Mouse (Mus musculus): ENCODE results near the gene Nfkbil1. TPM values are rescaled to one million over a fixed set of nuclear protein-coding genes. Genes with fewer than 3 reads are reported as not detected.

Nfkbil1 gene
- polyA plus RNA-seq, 1 experiment from 2014 or later = 11.0 TPM

DNA sequence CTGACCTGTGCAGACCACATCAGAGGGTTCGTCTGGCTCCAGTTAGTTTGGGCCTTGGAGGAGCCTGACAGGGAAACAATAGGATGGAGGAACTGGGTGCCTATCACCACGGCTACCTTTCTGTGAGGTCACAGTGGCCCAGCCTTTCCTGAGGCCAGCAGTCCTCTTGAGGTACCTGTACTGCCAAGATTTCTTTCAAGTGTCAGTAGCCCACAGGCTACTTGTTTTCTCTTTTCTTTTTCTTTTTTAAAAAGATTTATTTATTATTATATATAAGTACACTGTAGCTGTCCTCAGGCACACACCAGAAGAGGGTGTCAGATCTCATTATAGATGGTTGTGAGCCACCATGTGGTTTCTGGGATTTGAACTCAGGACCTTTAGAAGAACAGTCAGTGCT is 59.6 kb downstream of the Nfkbil1 start, which contains the start of gene Aif1:
Gene Aif1, minus strand, starts transcription at position 101 of the 400 bp plus-strand sequence.
- H3K27ac ChIP-seq = no peak within 1 kb of the TSS
- no peak within 1 kb of the TSS for H3K4me2 ChIP-seq (replicated peaks)
- H3K9ac ChIP-seq = no peak within 1 kb of the TSS
- no peaks in the 10 kb centered on the region for H3K9me3 ChIP-seq
- H3K27me3 ChIP-seq (replicated peaks) = no peaks in the 10 kb centered on the region
- H3K36me3 ChIP-seq = no peaks in the 10 kb centered on the region
- H3K4me3 ChIP-seq (replicated peaks) = no peak within 1 kb of the TSS
- 55% methylated on average over 2 of the region's 2 CpGs for WGBS
- 0 out of 2 replicates have a peak, but pooled peaks cover 2% of the 10 kb centered on the region for H3K4me1 ChIP-seq (replicated peaks)
- ATAC-seq = no peak

GRCm38 (mm10) chr17:35175382-35175781 is 60.2 kb downstream of the Nfkbil1 start:
- H3K4me3 ChIP-seq (replicated peaks) = no peak overlapping the region
- ATAC-seq = no peak
- WGBS = 76% methylated on average over 6 of the region's 6 CpGs

GRCm38 (mm10) chr17:35174201-35174977 is 61.2 kb downstream of the Nfkbil1 start:
- H3K9me3 ChIP-seq = no peaks in the 10 kb centered on the region
- H3K4me3 ChIP-seq (replicated peaks) = no peak overlapping the region
- no peak for ATAC-seq
- WGBS = 56% methylated on average over 8 of the region's 8 CpGs
- H3K4me2 ChIP-seq (replicated peaks) = no peak overlapping the region
- H3K27me3 ChIP-seq (replicated peaks) = no peaks in the 10 kb centered on the region
- 0 out of 2 replicates have a peak, but pooled peaks cover 2% of the 10 kb centered on the region for H3K4me1 ChIP-seq (replicated peaks)
- no peaks in the 10 kb centered on the region for H3K36me3 ChIP-seq
- no peak overlapping the region for H3K9ac ChIP-seq
- no peak overlapping the region for H3K27ac ChIP-seq

More at GRCm38 (mm10) chr17:35175382-35175781, 60.2 kb downstream of the Nfkbil1 start:
- H3K9me3 ChIP-seq = no peaks in the 10 kb centered on the region
- H3K4me2 ChIP-seq (replicated peaks) = no peak overlapping the region
- no peaks in the 10 kb centered on the region for H3K27me3 ChIP-seq (replicated peaks)
- no peak overlapping the region for H3K9ac ChIP-seq
- no peaks in the 10 kb centered on the region for H3K36me3 ChIP-seq
- no peak overlapping the region for H3K27ac ChIP-seq
- H3K4me1 ChIP-seq (replicated peaks) = 0 out of 2 replicates have a peak, but pooled peaks cover 2% of the 10 kb centered on the region

DNA sequence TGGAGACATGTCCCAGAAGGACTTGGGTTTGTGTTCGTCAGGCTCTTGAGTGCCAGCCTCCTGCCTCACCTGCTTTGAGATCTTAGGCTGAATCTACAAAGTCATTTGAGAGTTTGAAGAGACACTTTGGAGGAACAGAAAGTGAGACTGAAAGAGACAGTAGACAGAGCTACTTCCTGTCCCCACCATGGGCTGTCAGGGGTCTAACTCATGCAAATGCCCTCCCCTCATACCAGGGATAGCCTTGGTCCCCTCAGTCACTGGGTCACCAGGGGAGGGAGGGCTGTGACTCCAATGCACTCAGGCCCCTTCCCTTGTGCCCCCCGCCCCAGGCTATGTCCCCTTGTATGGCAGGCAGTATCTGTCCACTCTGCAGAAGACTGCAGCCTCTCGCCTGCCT is 62.3 kb downstream of the Nfkbil1 start:
- Histone ChIP-seq H3K4me2 (replicated peaks) (no peak overlapping the region), H3K9ac (no peak overlapping the region), H3K4me3 (replicated peaks) (no peak overlapping the region), H3K27ac (no peak overlapping the region), H3K27me3 (replicated peaks) (no peaks in the 10 kb centered on the region), H3K36me3 (no peaks in the 10 kb centered on the region), H3K9me3 (no peaks in the 10 kb centered on the region), H3K4me1 (replicated peaks) (0 out of 2 replicates have a peak, but pooled peaks cover 2% of the 10 kb centered on the region)
- WGBS = 77% methylated on average over 3 of the region's 3 CpGs
- no peak for ATAC-seq

DNA sequence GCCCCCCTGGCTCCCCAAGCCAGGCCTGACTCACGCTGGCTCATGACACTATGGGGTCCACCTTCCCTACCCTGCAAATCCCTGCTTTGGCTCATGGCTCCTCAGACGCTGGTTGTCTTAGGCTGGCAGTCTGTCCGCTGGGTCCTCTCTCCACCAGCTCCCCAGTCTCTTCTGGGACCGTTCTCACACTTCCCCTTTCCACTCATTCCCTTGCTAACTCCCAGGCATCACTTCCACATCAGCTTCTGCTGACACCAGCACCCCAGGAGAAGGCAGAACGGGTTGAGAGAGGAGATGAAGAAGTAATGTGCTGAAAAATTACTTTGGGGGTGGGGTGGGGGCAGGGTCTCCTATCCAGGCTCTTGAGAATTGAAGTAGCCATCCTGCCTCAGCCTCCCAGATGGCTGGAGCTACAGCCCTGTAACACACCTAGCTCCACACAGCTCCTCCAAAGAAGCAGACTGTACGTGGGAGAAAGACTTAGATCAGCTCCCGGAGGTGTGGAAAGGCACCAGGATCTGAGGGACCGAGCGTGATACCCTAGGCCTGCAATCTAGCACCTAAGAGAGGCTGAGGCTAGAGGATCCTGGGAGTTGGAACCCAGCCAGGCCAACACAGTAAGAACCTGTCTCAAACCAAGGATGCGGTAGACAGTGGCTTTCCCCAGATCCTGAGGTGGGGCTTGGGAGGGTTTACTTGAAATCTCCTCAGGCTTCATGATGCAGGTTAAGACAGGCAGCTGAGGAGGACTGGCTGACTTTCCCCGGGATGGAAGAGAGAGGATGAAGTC is 63.0 kb downstream of the Nfkbil1 start:
- Histone ChIP-seq H3K9ac (no peak overlapping the region), H3K27ac (no peak overlapping the region)

More for the DNA sequence above, 63.0 kb downstream of the Nfkbil1 start:
- Histone ChIP-seq H3K9me3 (no peaks in the 10 kb centered on the region), H3K4me3 (replicated peaks) (no peak overlapping the region), H3K4me2 (replicated peaks) (no peak overlapping the region), H3K4me1 (replicated peaks) (0 out of 2 replicates have a peak, but pooled peaks cover 2% of the 10 kb centered on the region), H3K27me3 (replicated peaks) (no peaks in the 10 kb centered on the region), H3K36me3 (no peaks in the 10 kb centered on the region)
- ATAC-seq = no peak
- 67% methylated on average over 11 of the region's 11 CpGs for WGBS

Other genes with a start within 250 kb of the Nfkbil1 start
- 117 and 141 TPM in 2 replicates for gene Vars, start 234.8 kb downstream of the Nfkbil1 start, polyA plus RNA-seq (2015; fragmentation: Nextera tagmentation; extraction: Ambion mirVana)
- 0.21 and 0.35 TPM in 2 replicates for gene Vwa7, start 219.2 kb downstream of the Nfkbil1 start, polyA plus RNA-seq (2015; fragmentation: Nextera tagmentation; extraction: Ambion mirVana)
- 11.4 and 13.5 TPM in 2 replicates for gene Sapcd1, start 207.8 kb downstream of the Nfkbil1 start, polyA plus RNA-seq (2015; fragmentation: Nextera tagmentation; extraction: Ambion mirVana)
- 3.0 and 3.1 TPM in 2 replicates for gene Msh5, start 189.0 kb downstream of the Nfkbil1 start, polyA plus RNA-seq (2015; fragmentation: Nextera tagmentation; extraction: Ambion mirVana)
- 385 and 387 TPM in 2 replicates for gene Clic1, start 185.8 kb downstream of the Nfkbil1 start, polyA plus RNA-seq (2015; fragmentation: Nextera tagmentation; extraction: Ambion mirVana)
- 185 and 190 TPM in 2 replicates for gene Ddah2, start 176.8 kb downstream of the Nfkbil1 start, polyA plus RNA-seq (2015; fragmentation: Nextera tagmentation; extraction: Ambion mirVana)
- gene Ly6g6c, start 170.4 kb downstream of the Nfkbil1 start, polyA plus RNA-seq (2015; fragmentation: Nextera tagmentation; extraction: Ambion mirVana) = not detected in 2 replicates
- gene Mpig6b, start 169.6 kb downstream of the Nfkbil1 start, polyA plus RNA-seq (2015; fragmentation: Nextera tagmentation; extraction: Ambion mirVana) = 0.23 and 0.35 TPM in 2 replicates
- 1.9 and 2.6 TPM in 2 replicates for gene Ly6g6e, start 158.9 kb downstream of the Nfkbil1 start, polyA plus RNA-seq (2015; fragmentation: Nextera tagmentation; extraction: Ambion mirVana)
- 5.8 and 5.9 TPM in 2 replicates for gene Ly6g6d, start 157.7 kb downstream of the Nfkbil1 start, polyA plus RNA-seq (2015; fragmentation: Nextera tagmentation; extraction: Ambion mirVana)
- gene Ly6g6f, start 150.2 kb downstream of the Nfkbil1 start, polyA plus RNA-seq (2015; fragmentation: Nextera tagmentation; extraction: Ambion mirVana) = 0.24 and 0.33 TPM in 2 replicates
- gene Abhd16a, start 146.5 kb downstream of the Nfkbil1 start, polyA plus RNA-seq (2015; fragmentation: Nextera tagmentation; extraction: Ambion mirVana) = 92.1 and 96.4 TPM in 2 replicates
- not detected in 2 replicates for gene Ly6g5c, start 127.5 kb downstream of the Nfkbil1 start, polyA plus RNA-seq (2015; fragmentation: Nextera tagmentation; extraction: Ambion mirVana)
- gene Ly6g5b, start 120.4 kb downstream of the Nfkbil1 start, polyA plus RNA-seq (2015; fragmentation: Nextera tagmentation; extraction: Ambion mirVana) = 0.83 and 0.85 TPM in 2 replicates
- 17.7 and 19.1 TPM in 2 replicates for gene Gpank1, start 114.3 kb downstream of the Nfkbil1 start, polyA plus RNA-seq (2015; fragmentation: Nextera tagmentation; extraction: Ambion mirVana)
- 248 and 271 TPM in 2 replicates for gene Csnk2b, start 113.7 kb downstream of the Nfkbil1 start, polyA plus RNA-seq (2015; fragmentation: Nextera tagmentation; extraction: Ambion mirVana)
- gene D17H6S53E, start 109.4 kb downstream of the Nfkbil1 start, polyA plus RNA-seq (2015; fragmentation: Nextera tagmentation; extraction: Ambion mirVana) = 13.6 and 13.7 TPM in 2 replicates
- 10.4 and 13.7 TPM in 2 replicates for gene Apom, start 103.7 kb downstream of the Nfkbil1 start, polyA plus RNA-seq (2015; fragmentation: Nextera tagmentation; extraction: Ambion mirVana)
- 45.2 and 46.4 TPM in 2 replicates for gene Bag6, start 100.6 kb downstream of the Nfkbil1 start, polyA plus RNA-seq (2015; fragmentation: Nextera tagmentation; extraction: Ambion mirVana)
- gene Prrc2a, start 70.9 kb downstream of the Nfkbil1 start, polyA plus RNA-seq (2015; fragmentation: Nextera tagmentation; extraction: Ambion mirVana) = 125 and 131 TPM in 2 replicates
- 20.6 and 21.7 TPM in 2 replicates for gene Aif1, start 59.7 kb downstream of the Nfkbil1 start, polyA plus RNA-seq (2015; fragmentation: Nextera tagmentation; extraction: Ambion mirVana)
- 18.9 and 19.4 TPM in 2 replicates for gene Lst1, start 47.4 kb downstream of the Nfkbil1 start, polyA plus RNA-seq (2015; fragmentation: Nextera tagmentation; extraction: Ambion mirVana)
- gene Ltb, start 41.4 kb downstream of the Nfkbil1 start, polyA plus RNA-seq (2015; fragmentation: Nextera tagmentation; extraction: Ambion mirVana) = 5.0 and 5.2 TPM in 2 replicates
- 0.19 TPM in 1 of 2 replicates, not detected in the other for gene Tnf, start 33.8 kb downstream of the Nfkbil1 start, polyA plus RNA-seq (2015; fragmentation: Nextera tagmentation; extraction: Ambion mirVana)
- gene Lta, start 30.4 kb downstream of the Nfkbil1 start, polyA plus RNA-seq (2015; fragmentation: Nextera tagmentation; extraction: Ambion mirVana) = 1.1 TPM in 2 replicates
- 0.59 and 0.81 TPM in 2 replicates for gene Gm16181, start 15.0 kb downstream of the Nfkbil1 start, polyA plus RNA-seq (2015; fragmentation: Nextera tagmentation; extraction: Ambion mirVana)
- gene Atp6v1g2, start 2.1 kb downstream of the Nfkbil1 start, polyA plus RNA-seq (2015; fragmentation: Nextera tagmentation; extraction: Ambion mirVana) = 4.1 and 4.3 TPM in 2 replicates
- gene Ddx39b, start 6.0 kb upstream of the Nfkbil1 start, polyA plus RNA-seq (2015; fragmentation: Nextera tagmentation; extraction: Ambion mirVana) = 382 and 388 TPM in 2 replicates
- 148 and 190 TPM in 2 replicates for gene H2-D1, start 26.9 kb upstream of the Nfkbil1 start, polyA plus RNA-seq (2015; fragmentation: Nextera tagmentation; extraction: Ambion mirVana)
- gene H2-Q1, start 84.6 kb upstream of the Nfkbil1 start, polyA plus RNA-seq (2015; fragmentation: Nextera tagmentation; extraction: Ambion mirVana) = 4.9 and 6.2 TPM in 2 replicates
- gene H2-Q2, start 106.5 kb upstream of the Nfkbil1 start, polyA plus RNA-seq (2015; fragmentation: Nextera tagmentation; extraction: Ambion mirVana) = 84.5 and 93.5 TPM in 2 replicates
- 5.5 and 6.4 TPM in 2 replicates for gene H2-Q4, start 143.8 kb upstream of the Nfkbil1 start, polyA plus RNA-seq (2015; fragmentation: Nextera tagmentation; extraction: Ambion mirVana)
- 1.7 and 2.1 TPM in 2 replicates for gene H2-Q6, start 189.1 kb upstream of the Nfkbil1 start, polyA plus RNA-seq (2015; fragmentation: Nextera tagmentation; extraction: Ambion mirVana)
- gene H2-Q7, start 203.4 kb upstream of the Nfkbil1 start, polyA plus RNA-seq (2015; fragmentation: Nextera tagmentation; extraction: Ambion mirVana) = 6.5 and 6.7 TPM in 2 replicates
- 38.8 and 51.7 TPM in 2 replicates for gene H2-Q10, start 234.3 kb upstream of the Nfkbil1 start, polyA plus RNA-seq (2015; fragmentation: Nextera tagmentation; extraction: Ambion mirVana)

Measured in intestine, embryonic 15.5 days (tissue).